Mouse (Mus musculus): Measurements from ENCODE around the gene Zfp420. TPM values are rescaled to one million over a fixed set of nuclear protein-coding genes. Genes with fewer than 3 reads are reported as not detected.

Zfp420 gene
- polyA plus RNA-seq, 1 experiment from 2014 or later, result 5.7 TPM

DNA sequence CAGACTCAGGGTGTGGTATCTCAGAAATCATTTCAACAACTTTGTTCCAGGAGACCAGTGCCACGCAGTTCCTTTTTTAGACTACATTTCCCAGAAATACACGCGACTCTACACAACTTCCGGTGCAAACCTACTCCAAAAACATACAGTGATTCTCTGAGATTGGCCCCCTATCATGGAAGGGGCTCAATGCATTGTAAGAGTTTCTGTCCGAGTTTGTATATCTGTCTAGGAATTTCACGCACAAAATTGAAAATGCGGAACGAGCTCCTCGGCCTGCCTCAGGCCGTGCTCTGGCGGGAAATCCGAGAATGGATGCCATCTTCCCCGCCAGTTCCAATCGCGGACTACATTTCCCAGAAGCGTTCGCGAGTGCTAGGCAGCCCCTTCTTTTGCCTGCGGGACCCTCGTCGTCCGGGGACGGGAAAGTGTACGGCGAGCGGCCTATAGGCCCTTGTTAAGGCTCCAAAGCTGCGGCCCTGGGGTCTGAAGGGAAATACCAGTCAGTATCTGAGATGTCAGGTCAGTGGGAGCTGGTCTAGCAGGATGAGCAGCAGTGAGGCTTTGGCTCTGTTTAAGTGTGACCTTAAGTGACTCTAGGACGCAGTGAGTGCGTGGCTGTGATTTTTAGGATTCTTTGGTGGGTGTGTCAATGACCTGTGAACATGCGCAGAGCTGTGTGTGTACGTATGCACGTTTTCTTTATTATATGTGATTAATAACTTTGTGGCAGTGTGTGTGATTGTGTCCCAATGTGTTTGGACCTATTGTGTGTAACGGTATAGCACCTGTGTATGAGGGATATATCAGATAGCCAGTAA lies 48.6 kb downstream of the Zfp420 start, which contains the start of gene Zfp383:
Zfp383 (plus strand) TSS at position 94 of the 821 bp plus-strand sequence.
- peaks cover 11% of the 10 kb centered on the region; the same call in 1 of the 2 replicates for H3K36me3 ChIP-seq (ENCODE audit: control insufficient read depth, insufficient read depth, low read length)
- peak within 1 kb of the TSS; percentile 67 for H3K4me3 ChIP-seq (ENCODE audit: low read depth, low read length)
- H3K4me2 ChIP-seq, result peak within 1 kb of the TSS; percentile 73
- ATAC-seq (replicated peaks; ENCODE audit: low FRiP score) (peak; percentile 76), DNase-seq (ENCODE audit: low spot score) (peak; percentile 89)
- H3K4me1 ChIP-seq (replicated peaks; ENCODE audit: control insufficient read depth, insufficient read depth, low read length), result peaks cover 3% of the 10 kb centered on the region; the same call in 1 of the 2 replicates
- peak within 1 kb of the TSS; percentile 47 for H3K27ac ChIP-seq (ENCODE audit: low read depth, low read length)
- no peaks in the 10 kb centered on the region for H3K9me3 ChIP-seq (ENCODE audit: control insufficient read depth, low read length)
- 1% methylated on average over 33 of the region's 33 CpGs for WGBS
- H3K9ac ChIP-seq (ENCODE audit: low read depth, low read length), result peak within 1 kb of the TSS; percentile 64
- no peaks in the 10 kb centered on the region for H3K27me3 ChIP-seq (replicated peaks; ENCODE audit: control insufficient read depth, insufficient read depth, low read length)

DNA sequence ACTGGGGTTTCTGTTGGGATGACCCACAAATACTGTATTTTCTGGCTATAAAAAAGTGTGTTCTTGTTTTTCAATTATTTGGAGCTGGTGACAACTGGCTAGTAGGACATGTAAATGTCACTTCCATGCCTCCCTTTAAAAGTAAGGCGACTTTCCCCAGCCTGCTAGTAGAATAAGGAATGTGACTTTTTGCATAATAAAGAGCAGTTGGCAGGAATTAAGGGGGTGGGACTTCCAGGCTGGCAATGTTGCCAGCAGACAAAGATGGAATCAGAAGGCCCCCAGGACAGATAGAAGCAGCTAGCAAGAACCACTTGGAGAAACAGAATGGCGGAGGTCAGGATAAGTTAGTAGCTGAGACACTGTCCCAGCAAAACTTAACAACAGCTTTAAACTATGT lies 50.5 kb downstream of the Zfp420 start:
- no peaks in the 10 kb centered on the region for H3K9me3 ChIP-seq (ENCODE audit: control insufficient read depth, low read length)
- no peak for DNase-seq (ENCODE audit: low spot score)
- no peak overlapping the region for H3K27ac ChIP-seq (ENCODE audit: low read depth, low read length)
- peaks cover 22% of the 10 kb centered on the region for H3K36me3 ChIP-seq (ENCODE audit: control insufficient read depth, insufficient read depth, low read length)
- no peak overlapping the region for H3K9ac ChIP-seq (ENCODE audit: low read depth, low read length)
- H3K4me2 ChIP-seq, result no peak overlapping the region
- WGBS, result 75% methylated on average over 2 of the region's 2 CpGs
- no peak overlapping the region for H3K4me3 ChIP-seq (ENCODE audit: low read depth, low read length)
- ATAC-seq (replicated peaks; ENCODE audit: low FRiP score), result no peak
- H3K4me1 ChIP-seq (replicated peaks; ENCODE audit: control insufficient read depth, insufficient read depth, low read length), result peaks cover 3% of the 10 kb centered on the region; the same call in 1 of the 2 replicates
- no peaks in the 10 kb centered on the region for H3K27me3 ChIP-seq (replicated peaks; ENCODE audit: control insufficient read depth, insufficient read depth, low read length)

DNA sequence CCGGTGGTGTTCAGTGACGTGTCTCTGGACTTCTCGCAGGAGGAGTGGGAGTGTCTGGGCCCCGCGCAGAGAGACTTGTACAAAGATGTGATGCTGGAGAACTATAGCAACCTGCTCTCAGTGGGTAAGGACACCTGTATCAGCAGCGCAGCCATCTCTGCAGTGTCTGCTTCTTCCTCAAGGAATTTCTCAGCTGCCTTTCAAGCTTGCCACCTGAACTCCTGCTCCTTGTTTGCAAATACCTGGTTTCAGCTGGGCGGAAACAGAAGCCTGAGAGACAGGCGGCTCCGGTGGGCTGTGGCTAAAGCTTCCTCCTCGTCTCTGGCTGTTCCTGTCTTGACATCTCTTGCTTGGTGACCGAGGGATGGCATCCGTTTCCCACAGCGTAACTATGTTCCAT lies 52.4 kb downstream of the Zfp420 start:
- DNase-seq (ENCODE audit: low spot score), result no peak
- no peak for ATAC-seq (replicated peaks; ENCODE audit: low FRiP score)
- Histone ChIP-seq H3K4me1 (replicated peaks; ENCODE audit: control insufficient read depth, insufficient read depth, low read length) (no peaks in the 10 kb centered on the region), H3K27ac (ENCODE audit: low read depth, low read length) (no peak overlapping the region), H3K4me3 (ENCODE audit: low read depth, low read length) (no peak overlapping the region), H3K36me3 (ENCODE audit: control insufficient read depth, insufficient read depth, low read length) (peaks cover 28% of the 10 kb centered on the region), H3K4me2 (no peak overlapping the region), H3K27me3 (replicated peaks; ENCODE audit: control insufficient read depth, insufficient read depth, low read length) (no peaks in the 10 kb centered on the region), H3K9me3 (ENCODE audit: control insufficient read depth, low read length) (no peaks in the 10 kb centered on the region), H3K9ac (ENCODE audit: low read depth, low read length) (no peak overlapping the region)
- 88% methylated on average over 13 of the region's 13 CpGs for WGBS

DNA sequence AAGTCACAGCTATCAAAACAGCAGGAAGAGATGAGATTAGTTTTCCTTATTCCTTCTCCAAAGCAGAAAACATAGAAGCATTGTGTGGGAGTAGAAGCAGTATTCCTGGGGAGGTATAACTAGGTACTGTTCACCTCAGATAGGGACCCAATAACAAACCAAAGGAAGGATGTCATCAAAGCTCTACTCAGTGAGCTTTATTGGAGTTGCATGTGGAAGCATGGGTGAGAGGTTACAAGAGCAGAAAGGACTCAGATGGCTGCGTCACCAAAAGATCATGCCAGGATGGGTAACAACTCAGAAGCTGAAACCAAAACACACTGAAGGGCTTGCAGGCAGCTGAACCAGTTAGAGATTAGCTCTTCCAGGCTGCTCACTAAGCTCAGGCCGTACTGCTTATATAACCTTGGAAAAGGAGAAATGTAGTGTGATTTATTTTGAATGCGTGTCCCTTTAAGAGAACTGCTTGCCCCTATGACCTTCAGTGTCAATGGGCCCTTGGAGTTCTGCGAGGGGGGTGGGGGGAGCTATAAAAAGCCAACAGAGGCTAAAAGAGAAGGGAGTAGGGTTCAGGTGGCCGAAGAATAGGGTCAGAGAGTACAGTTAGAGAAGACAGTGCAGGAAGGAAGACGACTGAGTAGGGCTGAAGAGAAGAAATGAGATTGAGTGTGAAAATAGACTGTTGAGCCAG lies 57.7 kb downstream of the Zfp420 start:
- no peaks in the 10 kb centered on the region for H3K9me3 ChIP-seq (ENCODE audit: control insufficient read depth, low read length)
- H3K27ac ChIP-seq (ENCODE audit: low read depth, low read length), result no peak overlapping the region
- no peak overlapping the region for H3K4me3 ChIP-seq (ENCODE audit: low read depth, low read length)
- DNase-seq (ENCODE audit: low spot score) (no peak), ATAC-seq (replicated peaks; ENCODE audit: low FRiP score) (no peak)
- H3K4me2 ChIP-seq, result no peak overlapping the region; the same call in 1 of the 2 replicates
- no peaks in the 10 kb centered on the region for H3K4me1 ChIP-seq (replicated peaks; ENCODE audit: control insufficient read depth, insufficient read depth, low read length)
- H3K27me3 ChIP-seq (replicated peaks; ENCODE audit: control insufficient read depth, insufficient read depth, low read length), result no peaks in the 10 kb centered on the region
- peaks cover 23% of the 10 kb centered on the region for H3K36me3 ChIP-seq (ENCODE audit: control insufficient read depth, insufficient read depth, low read length)
- 58% methylated on average over 6 of the region's 6 CpGs for WGBS
- no peak overlapping the region for H3K9ac ChIP-seq (ENCODE audit: low read depth, low read length)

DNA sequence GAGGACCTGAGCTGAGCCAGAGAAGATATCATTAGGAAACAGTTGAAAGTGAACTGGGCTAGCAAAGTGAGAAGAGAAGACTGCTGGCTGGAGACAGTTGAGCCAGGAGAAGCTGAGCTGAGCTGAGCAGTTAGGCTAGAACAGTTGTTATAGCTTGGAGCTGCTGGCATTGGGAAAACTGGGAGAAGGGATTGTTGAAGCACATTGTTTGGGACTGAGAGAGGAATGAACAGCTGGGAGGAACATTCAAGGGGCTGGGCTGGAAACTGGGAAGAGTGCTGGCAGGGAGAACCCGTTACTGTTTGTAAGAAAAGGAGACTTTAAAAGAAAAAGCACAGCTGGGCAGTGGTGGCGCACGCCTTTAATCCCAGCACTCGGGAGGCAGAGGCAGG lies 58.3 kb downstream of the Zfp420 start:
- Histone ChIP-seq H3K36me3 (ENCODE audit: control insufficient read depth, insufficient read depth, low read length) (peaks cover 23% of the 10 kb centered on the region), H3K27ac (ENCODE audit: low read depth, low read length) (no peak overlapping the region), H3K27me3 (replicated peaks; ENCODE audit: control insufficient read depth, insufficient read depth, low read length) (no peaks in the 10 kb centered on the region), H3K4me2 (no peak overlapping the region), H3K9ac (ENCODE audit: low read depth, low read length) (no peak overlapping the region), H3K4me3 (ENCODE audit: low read depth, low read length) (no peak overlapping the region), H3K4me1 (replicated peaks; ENCODE audit: control insufficient read depth, insufficient read depth, low read length) (no peaks in the 10 kb centered on the region), H3K9me3 (ENCODE audit: control insufficient read depth, low read length) (no peaks in the 10 kb centered on the region)
- DNase-seq (ENCODE audit: low spot score) (no peak), ATAC-seq (replicated peaks; ENCODE audit: low FRiP score) (no peak)
- WGBS, result 87% methylated on average over 4 of the region's 4 CpGs

DNA sequence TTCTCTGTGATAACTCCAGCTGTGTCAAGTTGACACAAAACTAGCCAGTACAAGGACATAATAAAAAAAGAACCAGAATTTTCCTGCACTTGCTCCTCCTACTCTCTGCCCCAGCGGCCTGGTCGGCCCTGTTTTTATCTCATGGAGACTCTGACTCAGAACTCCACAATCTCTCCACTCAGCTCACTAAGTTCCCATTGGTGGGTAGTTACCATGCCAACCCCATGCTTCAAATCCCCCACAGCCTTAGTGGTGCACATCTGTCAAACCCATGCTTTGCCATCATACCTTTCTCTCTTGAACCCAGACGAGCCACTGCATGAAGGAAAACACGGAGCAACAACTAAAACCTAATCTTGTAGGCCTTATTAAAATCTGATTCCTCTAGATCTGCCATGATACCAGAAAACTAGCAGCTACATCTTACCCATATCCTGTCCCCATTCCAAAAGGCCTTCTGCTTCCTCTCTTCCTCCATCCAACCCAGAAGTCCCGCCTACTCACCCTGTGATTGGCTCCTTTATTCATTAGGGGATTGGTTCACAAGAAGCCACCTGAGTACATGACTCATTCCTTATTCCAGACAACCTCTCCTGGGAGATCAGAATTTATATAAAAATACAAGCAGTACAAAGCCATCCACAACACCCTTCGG lies 61.8 kb downstream of the Zfp420 start:
- 69% methylated on average over 6 of the region's 6 CpGs for WGBS
- Histone ChIP-seq H3K36me3 (ENCODE audit: control insufficient read depth, insufficient read depth, low read length) (no peaks in the 10 kb centered on the region), H3K9ac (ENCODE audit: low read depth, low read length) (no peak overlapping the region), H3K27me3 (replicated peaks; ENCODE audit: control insufficient read depth, insufficient read depth, low read length) (no peaks in the 10 kb centered on the region), H3K4me1 (replicated peaks; ENCODE audit: control insufficient read depth, insufficient read depth, low read length) (no peaks in the 10 kb centered on the region), H3K4me2 (no peak overlapping the region), H3K27ac (ENCODE audit: low read depth, low read length) (no peak overlapping the region), H3K9me3 (ENCODE audit: control insufficient read depth, low read length) (no peaks in the 10 kb centered on the region), H3K4me3 (ENCODE audit: low read depth, low read length) (no peak overlapping the region)
- DNase-seq (ENCODE audit: low spot score) (no peak), ATAC-seq (replicated peaks; ENCODE audit: low FRiP score) (no peak)

DNA sequence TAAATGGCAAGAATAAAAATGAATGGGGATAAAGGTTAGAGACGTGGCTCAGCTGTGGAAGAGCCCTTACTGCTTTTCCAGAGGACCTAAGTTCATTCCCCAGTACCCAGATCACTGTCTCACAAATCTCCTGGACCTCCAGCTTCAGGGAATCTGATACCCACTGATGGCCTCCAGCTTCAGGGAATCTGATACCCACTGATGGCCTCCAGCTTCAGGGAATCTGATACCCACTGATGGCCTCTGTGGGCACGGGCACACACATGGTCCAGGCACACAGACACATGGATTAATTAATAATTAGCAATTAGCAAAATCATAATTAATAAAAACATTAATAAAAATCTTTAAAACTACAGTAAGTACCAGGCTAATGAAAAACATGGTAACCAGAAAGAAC lies 63.0 kb downstream of the Zfp420 start:
- WGBS, result 78% methylated on average over 2 of the region's 2 CpGs
- ATAC-seq (replicated peaks; ENCODE audit: low FRiP score) (no peak), DNase-seq (ENCODE audit: low spot score) (no peak)
- no peaks in the 10 kb centered on the region for H3K9me3 ChIP-seq (ENCODE audit: control insufficient read depth, low read length)
- no peaks in the 10 kb centered on the region for H3K36me3 ChIP-seq (ENCODE audit: control insufficient read depth, insufficient read depth, low read length)
- H3K4me1 ChIP-seq (replicated peaks; ENCODE audit: control insufficient read depth, insufficient read depth, low read length), result no peaks in the 10 kb centered on the region
- H3K27ac ChIP-seq (ENCODE audit: low read depth, low read length), result no peak overlapping the region
- H3K4me2 ChIP-seq, result no peak overlapping the region
- H3K27me3 ChIP-seq (replicated peaks; ENCODE audit: control insufficient read depth, insufficient read depth, low read length), result no peaks in the 10 kb centered on the region
- no peak overlapping the region for H3K9ac ChIP-seq (ENCODE audit: low read depth, low read length)
- H3K4me3 ChIP-seq (ENCODE audit: low read depth, low read length), result no peak overlapping the region

Measured in liver, embryonic 11.5 days (tissue).